Mouse (Mus musculus) lung, adult 18-20 months (tissue): Measurements from ENCODE around the gene Psrc1.

Experiments used
- DNase-seq, 2 experiments: peaks; one replicate each; pipeline ENCODE4 v3.0.0; 2022; ENCODE audit warnings: mixed read lengths in 2 of 2

The Psrc1 gene

DNA sequence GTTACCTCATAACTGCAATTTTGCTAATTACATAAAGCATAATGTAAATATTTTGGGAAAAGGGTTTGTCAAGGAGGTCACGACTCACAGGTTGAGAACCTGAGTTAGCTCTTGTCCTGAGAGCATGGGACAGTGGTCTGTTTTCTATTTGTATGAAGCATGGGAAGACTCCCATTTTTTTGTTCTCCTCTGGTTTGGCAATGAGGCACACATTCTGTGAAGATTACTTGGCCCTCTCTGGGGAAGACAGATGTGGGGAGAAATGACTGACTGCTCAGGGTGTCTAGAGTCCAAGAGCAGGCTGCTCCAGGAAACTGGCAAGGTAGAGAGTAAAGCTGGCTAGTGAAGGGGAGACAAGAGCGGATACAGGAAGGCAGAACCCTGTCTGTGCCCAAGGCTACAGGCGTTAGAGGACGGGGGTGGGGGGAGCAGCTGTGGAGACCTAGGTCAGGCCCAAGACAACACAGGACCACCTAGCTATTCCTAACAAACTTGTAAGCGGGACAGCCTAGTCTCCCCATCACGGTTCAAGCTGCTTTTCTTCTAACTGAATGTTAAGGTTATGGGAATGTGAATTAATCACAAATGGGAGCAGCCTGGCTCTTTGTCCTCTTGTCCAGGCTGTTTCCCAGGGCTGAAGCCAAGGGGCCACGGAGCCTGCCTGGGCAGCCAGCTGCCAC is 41.4 kb downstream of the Psrc1 start:
- DNase-seq = no peak

DNA sequence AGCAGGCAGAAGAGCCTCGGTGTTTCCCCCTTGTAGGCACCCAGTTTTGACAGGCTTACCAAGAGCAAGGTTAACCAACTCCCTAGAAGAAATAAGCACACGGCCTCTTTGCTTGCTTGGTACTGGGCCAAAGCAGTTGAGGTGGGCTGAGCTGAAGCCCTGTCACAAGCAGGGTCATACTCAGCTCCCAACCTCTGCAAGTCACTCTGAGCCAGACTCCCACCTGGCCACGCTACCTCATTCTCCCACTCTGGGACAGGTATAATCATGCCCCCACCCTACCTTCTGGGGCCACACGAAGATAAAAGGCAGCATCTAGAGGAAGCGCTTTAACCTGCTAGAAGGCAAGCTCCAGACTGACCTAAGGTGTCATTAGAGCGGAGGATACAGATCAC is 42.0 kb downstream of the Psrc1 start:
- no peak for DNase-seq

- no peak for DNase-seq
These were observed 49.0 kb downstream of the Psrc1 start for GRCm38 (mm10) chr3:108432542-108433187.

- no peak for DNase-seq
These were observed 49.7 kb downstream of the Psrc1 start for GRCm38 (mm10) chr3:108433188-108433880.

DNA sequence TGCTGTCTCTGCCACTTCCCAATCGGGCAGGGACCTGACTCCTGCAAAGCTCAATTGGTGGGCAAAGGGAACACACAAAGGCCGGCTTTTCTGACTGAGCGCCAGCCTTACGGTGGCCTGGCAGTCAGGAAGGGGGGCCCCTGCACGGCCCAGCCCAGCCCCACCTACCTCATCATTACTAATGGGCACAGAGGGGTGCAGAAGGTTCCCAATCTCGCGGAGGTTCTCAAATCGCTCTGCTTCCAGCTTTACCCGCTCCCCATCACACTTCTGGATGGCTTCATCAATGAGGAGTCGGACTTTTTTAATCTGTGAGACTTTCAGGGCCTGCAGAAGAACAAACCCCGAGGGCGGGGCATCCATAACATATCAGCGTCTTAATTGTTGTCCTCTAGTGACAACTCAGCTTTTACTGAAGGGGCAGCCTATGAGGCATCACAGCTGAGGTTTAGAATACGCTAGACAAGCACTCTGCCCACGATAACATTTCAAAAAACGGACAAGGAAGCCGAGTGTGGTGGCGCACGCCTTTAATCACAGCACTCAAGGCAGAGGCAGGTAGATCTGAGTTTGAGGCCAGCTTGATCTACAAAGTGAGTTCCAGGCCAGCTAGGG is 50.3 kb downstream of the Psrc1 start:
- no peak for DNase-seq

- DNase-seq = peak in 1 of 2 experiments; percentile 42
These were observed 52.2 kb downstream of the Psrc1 start for GRCm38 (mm10) chr3:108435701-108436379.

DNA sequence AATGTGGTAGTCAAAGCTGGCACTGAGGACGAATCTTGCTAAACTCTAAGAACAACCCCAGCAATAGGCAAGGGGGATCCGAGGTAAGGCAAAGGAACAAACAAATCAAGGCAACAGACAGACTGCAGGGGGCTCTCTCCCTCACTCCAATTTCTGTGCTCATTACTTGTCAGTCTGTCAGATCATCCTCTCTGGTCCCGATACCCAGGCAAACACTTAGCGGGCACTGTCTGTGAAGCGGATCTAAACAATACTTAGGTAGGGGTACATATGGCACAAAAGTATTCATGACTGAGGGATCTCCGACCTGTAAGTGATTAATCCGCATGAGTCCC is 52.7 kb downstream of the Psrc1 start:
- no peak for DNase-seq
